Mouse (Mus musculus) CH12.LX (cell line): ENCODE results near the gene Avl9. TPM values are rescaled to one million over a fixed set of nuclear protein-coding genes. Genes with fewer than 3 reads are reported as not detected.

Source experiments
- DNase-seq: peaks from one replicate; pipeline ENCODE4 v3.0.0-alpha.2; 2013; ENCODE audit errors: extremely low read depth
- H3K27ac ChIP-seq: 2 replicates; pipeline ENCODE4 v1.5.1; 2012; ENCODE audit warnings: low read depth, mild to moderate bottlenecking, control low read depth, moderate library complexity; ENCODE audit not compliant: insufficient read depth
- H3K27me3 ChIP-seq: replicated peaks from 2 replicates; pipeline ENCODE3; 2012; ENCODE audit warnings: inconsistent platforms
- H3K36me3 ChIP-seq, 2 experiments: replicated peaks in 1 of 2; 2 replicates each; pipeline versions ENCODE3 to v1.6.1; 2012; ENCODE audit warnings: inconsistent platforms in 1 of 2, low read length in 1 of 2, mild to moderate bottlenecking in 1 of 2, mixed read lengths in 1 of 2, moderate library complexity in 1 of 2; ENCODE audit not compliant: control insufficient read depth in 1 of 2, insufficient read depth in 1 of 2
- H3K4me1 ChIP-seq, 2 experiments: 2 replicates each; pipeline ENCODE4 v1.6.1; 2012; ENCODE audit warnings: inconsistent platforms in 1 of 2, moderate library complexity in 1 of 2; ENCODE audit not compliant: insufficient read depth in 2 of 2, control insufficient read depth in 1 of 2
- H3K4me2 ChIP-seq: 2 replicates; pipeline ENCODE4 v1.6.1; 2012; ENCODE audit warnings: low read depth, mild to moderate bottlenecking, control low read depth; ENCODE audit not compliant: poor library complexity, insufficient read depth, severe bottlenecking
- H3K4me3 ChIP-seq, 3 experiments: fragments of 150-350 bp in 1 of 3; sonication (generic) in 1 of 3; replicated peaks in 1 of 3; 2 replicates each; pipeline versions ENCODE3 to v1.5.1; 2011 to 2012; ENCODE audit warnings: low read depth in 2 of 3, low read length in 2 of 3, mild to moderate bottlenecking in 2 of 3, moderate library complexity in 2 of 3, control low read depth in 1 of 3, improper control_type of control experiment in 1 of 3, inconsistent platforms in 1 of 3, mixed read lengths in 1 of 3; ENCODE audit not compliant: poor library complexity in 1 of 3
- H3K79me2 ChIP-seq: replicated peaks from 2 replicates; pipeline ENCODE4 v1.6.1; 2012; ENCODE audit warnings: mild to moderate bottlenecking, moderate library complexity; ENCODE audit not compliant: control insufficient read depth, poor library complexity, insufficient read depth, severe bottlenecking; ENCODE audit errors: extremely low read depth
- H3K9ac ChIP-seq: 2 replicates; pipeline ENCODE4 v1.6.1; 2012; ENCODE audit warnings: low read depth, mild to moderate bottlenecking, control low read depth, moderate library complexity; ENCODE audit not compliant: insufficient read depth
- H3K9me3 ChIP-seq: replicated peaks from 2 replicates; pipeline ENCODE3; 2012; ENCODE audit warnings: low read length, inconsistent platforms, mixed read lengths
- BHLHE40 ChIP-seq: IDR thresholded peaks from 2 replicates; pipeline ENCODE4 v1.6.1; 2011; ENCODE audit warnings: mild to moderate bottlenecking, low read depth, low read length, improper control_type of control experiment
- CHD1 ChIP-seq: IDR thresholded peaks from 2 replicates; pipeline ENCODE4 v1.6.1; 2012; ENCODE audit warnings: low read depth, low read length, improper control_type of control experiment, inconsistent platforms
- E2F4 ChIP-seq: IDR thresholded peaks from 2 replicates; pipeline ENCODE4 v1.6.1; 2011; ENCODE audit warnings: low read depth, low read length, improper control_type of control experiment; ENCODE audit not compliant: insufficient replicate concordance
- ELF1 ChIP-seq: IDR thresholded peaks from 2 replicates; pipeline ENCODE4 v1.6.1; 2014; ENCODE audit warnings: low read depth, mild to moderate bottlenecking, inconsistent platforms, low read length, improper control_type of control experiment
- EP300 ChIP-seq: IDR thresholded peaks from 2 replicates; pipeline ENCODE4 v1.6.1; 2011; ENCODE audit warnings: low read length, improper control_type of control experiment
- JUN ChIP-seq: IDR thresholded peaks from 2 replicates; pipeline ENCODE4 v1.6.1; 2011; ENCODE audit warnings: low read depth, mild to moderate bottlenecking, low read length, improper control_type of control experiment, moderate library complexity; ENCODE audit not compliant: insufficient read depth
- JUND ChIP-seq: conservative IDR thresholded peaks from 2 replicates; pipeline ENCODE4 v1.6.1; 2011; ENCODE audit warnings: low read depth, low read length, improper control_type of control experiment
- MAFK ChIP-seq: IDR thresholded peaks from 2 replicates; pipeline ENCODE4 v1.6.1; 2011; ENCODE audit warnings: low read length, improper control_type of control experiment; ENCODE audit not compliant: insufficient replicate concordance
- MAX ChIP-seq: IDR thresholded peaks from 2 replicates; pipeline ENCODE4 v1.6.1; 2011; ENCODE audit warnings: low read length, improper control_type of control experiment
- MXI1 ChIP-seq: IDR thresholded peaks from 2 replicates; pipeline ENCODE4 v1.6.1; 2011; ENCODE audit warnings: mild to moderate bottlenecking, low read depth, low read length, improper control_type of control experiment
- NRF1 ChIP-seq: IDR thresholded peaks from 2 replicates; pipeline ENCODE4 v1.6.1; 2014; ENCODE audit warnings: low read depth, mild to moderate bottlenecking, inconsistent platforms, low read length, improper control_type of control experiment, moderate library complexity
- POLR2AphosphoS2 ChIP-seq: IDR thresholded peaks from 2 replicates; pipeline ENCODE4 v1.6.1; 2011; ENCODE audit warnings: low read depth, low read length, improper control_type of control experiment
- RCOR1 ChIP-seq: conservative IDR thresholded peaks from 2 replicates; pipeline ENCODE4 v1.6.1; 2012; ENCODE audit warnings: low read depth, mild to moderate bottlenecking, inconsistent platforms, low read length, improper control_type of control experiment
- SMC3 ChIP-seq: IDR thresholded peaks from 2 replicates; pipeline ENCODE4 v1.6.1; 2011; ENCODE audit warnings: low read depth, low read length, improper control_type of control experiment
- TBP ChIP-seq: conservative IDR thresholded peaks from 2 replicates; pipeline ENCODE4 v1.6.1; 2011; ENCODE audit warnings: low read depth, low read length, improper control_type of control experiment
- ZMIZ1 ChIP-seq: IDR thresholded peaks from 2 replicates; pipeline ENCODE4 v1.6.1; 2012; ENCODE audit warnings: low read depth, mild to moderate bottlenecking, inconsistent platforms, low read length, improper control_type of control experiment
- dilution Hi-C: fragments of 300-500 bp; cut with MboI; formaldehyde crosslinking; loops from 2 replicates; pipeline ENCODE4 v1.14.3; 2020; ENCODE audit warnings: low sequenced_read_pairs; ENCODE audit not compliant: extremely low pct_unique_long_range_greater_than_20kb, extremely low pct_ligation_motif_present
- in situ Hi-C: fragments of 300-500 bp; cut with MboI; formaldehyde crosslinking; loops from 3 replicates; pipeline ENCODE4 v1.14.3; 2019; ENCODE audit warnings: low sequenced_read_pairs, low pct_ligation_motif_present, low pct_unique_long_range_greater_than_20kb, mixed read lengths
- polyA plus RNA-seq: library from polyadenylated mRNA; unstranded; fragments of >175 nt; gene quantifications from 2 replicates; pipeline ENCODE4 v1.2.1, GENCODE M21; 2012; ENCODE audit warnings: low read depth; ENCODE audit not compliant: insufficient read length
- total RNA-seq, 2 experiments: library from RNA; depleted of rRNA; stranded (reverse); fragments of 300-350 nt in 1 of 2; fragments of >200 nt in 1 of 2; gene quantifications; 2 replicates each; pipeline ENCODE4 v1.2.3; 2012 to 2014

Gene Avl9
- total and polyA plus RNA-seq, 3 experiments = 12.8 to 20.4 (median 13.1) TPM

DNA sequence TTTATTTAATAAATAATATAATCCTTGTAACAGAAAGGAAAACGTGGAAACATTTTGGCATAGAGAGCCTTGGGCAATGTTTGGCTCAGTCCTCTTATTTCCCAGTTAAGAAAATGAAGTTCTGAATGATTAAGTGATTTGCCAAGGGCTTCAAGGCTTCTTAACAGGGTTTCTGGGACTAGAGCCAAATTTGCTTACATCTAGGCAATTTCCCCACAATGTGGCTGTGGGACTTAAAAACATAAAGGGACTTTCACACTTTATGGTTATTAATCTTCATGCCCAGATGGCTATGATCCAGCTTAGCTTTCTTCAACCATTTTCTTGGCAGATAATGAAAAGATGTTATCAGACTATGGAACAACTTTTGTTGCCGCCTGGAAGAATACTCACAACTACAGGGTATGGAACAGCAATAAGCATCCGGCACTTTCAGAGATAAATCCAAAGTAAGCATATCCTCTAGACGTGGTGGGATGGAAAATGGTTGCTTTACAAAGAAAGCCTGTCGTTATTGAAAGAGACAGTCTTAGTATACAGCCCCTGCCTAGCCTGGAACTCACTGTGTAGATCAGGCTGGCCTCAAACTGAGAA lies 31.3 kb downstream of the Avl9 start:
- no peak overlapping the region for H3K4me2 ChIP-seq
- in situ Hi-C loops (no loop called here), dilution Hi-C loops (no loop called here)
- no peak overlapping the region for H3K27ac ChIP-seq
- H3K79me2 ChIP-seq = no peaks in the 10 kb centered on the region
- H3K4me1 ChIP-seq = no peaks in the 10 kb centered on the region
- no peaks in the 10 kb centered on the region for H3K27me3 ChIP-seq
- no peak for DNase-seq
- no peak overlapping the region for H3K4me3 ChIP-seq
- no peak overlapping the region for H3K9ac ChIP-seq
- peaks cover 15 to 31% of the 10 kb centered on the region in 2 experiments for H3K36me3 ChIP-seq
- no peak for TF ChIP-seq MXI1
- TF ChIP-seq BHLHE40 = no peak
- TF ChIP-seq POLR2AphosphoS2 = no peak
- no peak for TF ChIP-seq SMC3
- TF ChIP-seq JUND = no peak
- TF ChIP-seq EP300 = no peak
- TF ChIP-seq E2F4 = no peak
- TF ChIP-seq ZMIZ1 = no peak
- TF ChIP-seq, all 38 proteins: peak for 0
- no peaks in the 10 kb centered on the region for H3K9me3 ChIP-seq

GRCm38 (mm10) chr6:56753719-56754118 lies 39.0 kb downstream of the Avl9 start:
- no peak for TF ChIP-seq TBP
- TF ChIP-seq RCOR1 = no peak

GRCm38 (mm10) chr6:56756117-56756516 lies 41.4 kb downstream of the Avl9 start:
- Histone ChIP-seq H3K9ac (no peak overlapping the region), H3K27ac (no peak overlapping the region), H3K4me2 (no peak overlapping the region), H3K27me3 (no peaks in the 10 kb centered on the region), H3K79me2 (no peaks in the 10 kb centered on the region), H3K36me3 (peaks cover 28 to 74% of the 10 kb centered on the region in 2 experiments), H3K4me3 (no peak overlapping the region), H3K9me3 (no peaks in the 10 kb centered on the region), H3K4me1 (peaks cover 0 to 10% of the 10 kb centered on the region in 2 experiments; a peak in 2 of 4 replicates)
- TF ChIP-seq ELF1 = no peak
- TF ChIP-seq JUN = no peak
- no peak for TF ChIP-seq NRF1
- no peak for TF ChIP-seq MAX
- TF ChIP-seq TBP = no peak
- TF ChIP-seq CHD1 = no peak
- TF ChIP-seq MAFK = no peak
- no peak for DNase-seq
- dilution Hi-C loops (no loop called here), in situ Hi-C loops (no loop called here)

More at GRCm38 (mm10) chr6:56753719-56754118, 39.0 kb downstream of the Avl9 start:
- H3K9me3 ChIP-seq = no peaks in the 10 kb centered on the region
- H3K27me3 ChIP-seq = no peaks in the 10 kb centered on the region
- no peak for DNase-seq
- H3K9ac ChIP-seq = no peak overlapping the region
- no peak overlapping the region for H3K4me3 ChIP-seq
- no peak overlapping the region for H3K27ac ChIP-seq
- H3K36me3 ChIP-seq = peaks cover 28 to 58% of the 10 kb centered on the region in 2 experiments
- peaks cover 0 to 10% of the 10 kb centered on the region in 2 experiments; a peak in 2 of 4 replicates for H3K4me1 ChIP-seq
- H3K4me2 ChIP-seq = no peak overlapping the region
- no peaks in the 10 kb centered on the region for H3K79me2 ChIP-seq
- dilution Hi-C loops (no loop called here), in situ Hi-C loops (no loop called here)
